Mouse (Mus musculus) embryonic facial prominence, embryonic 10.5 days (tissue): ENCODE measurements around the gene C2cd4a. TPM values are rescaled to one million over a fixed set of nuclear protein-coding genes. Genes with fewer than 3 reads are reported as not detected.

Source experiments
- DNase-seq: peaks from one replicate; pipeline ENCODE4 v3.0.0-alpha.2; 2017; ENCODE audit warnings: low spot score
- H3K27ac ChIP-seq: fragments of 300-500 bp; sonication (generic); replicated peaks from 2 replicates; pipeline ENCODE4 v1.5.1; 2016; ENCODE audit warnings: mild to moderate bottlenecking
- H3K27me3 ChIP-seq: fragments of 300-500 bp; sonication (generic); replicated peaks from 2 replicates; pipeline ENCODE4 v1.6.1; 2016; ENCODE audit warnings: low read depth, mild to moderate bottlenecking; ENCODE audit not compliant: poor library complexity, severe bottlenecking
- H3K36me3 ChIP-seq: fragments of 300-500 bp; sonication (generic); replicated peaks from 2 replicates; pipeline ENCODE4 v1.6.1; 2016; ENCODE audit warnings: mild to moderate bottlenecking, moderate library complexity
- H3K4me1 ChIP-seq: fragments of 300-500 bp; sonication (generic); 2 replicates; pipeline ENCODE4 v1.6.1; 2016
- H3K4me3 ChIP-seq: fragments of 300-500 bp; sonication (generic); 2 replicates; pipeline ENCODE4 v1.5.1; 2016; ENCODE audit warnings: mild to moderate bottlenecking, moderate library complexity
- H3K9me3 ChIP-seq: fragments of 300-500 bp; sonication (generic); 2 replicates; pipeline ENCODE4 v1.6.1; 2016; ENCODE audit warnings: mild to moderate bottlenecking
- WGBS: fragments of 180-500 bp; shearing (Covaris S2); methylation state at CpG from one replicate; pipeline ENCODE4 v1.1.7; 2016; 5-methylcytosine and 5-hydroxymethylcytosine counted together
- polyA plus RNA-seq: library from polyadenylated mRNA; unstranded; fragments of >200 nt; fragmentation: Nextera tagmentation; extraction: Ambion mirVana; gene quantifications from 2 replicates; pipeline ENCODE4 v1.2.1, GENCODE M21; 2016

C2cd4a gene
- not detected in 2 replicates for polyA plus RNA-seq

DNA sequence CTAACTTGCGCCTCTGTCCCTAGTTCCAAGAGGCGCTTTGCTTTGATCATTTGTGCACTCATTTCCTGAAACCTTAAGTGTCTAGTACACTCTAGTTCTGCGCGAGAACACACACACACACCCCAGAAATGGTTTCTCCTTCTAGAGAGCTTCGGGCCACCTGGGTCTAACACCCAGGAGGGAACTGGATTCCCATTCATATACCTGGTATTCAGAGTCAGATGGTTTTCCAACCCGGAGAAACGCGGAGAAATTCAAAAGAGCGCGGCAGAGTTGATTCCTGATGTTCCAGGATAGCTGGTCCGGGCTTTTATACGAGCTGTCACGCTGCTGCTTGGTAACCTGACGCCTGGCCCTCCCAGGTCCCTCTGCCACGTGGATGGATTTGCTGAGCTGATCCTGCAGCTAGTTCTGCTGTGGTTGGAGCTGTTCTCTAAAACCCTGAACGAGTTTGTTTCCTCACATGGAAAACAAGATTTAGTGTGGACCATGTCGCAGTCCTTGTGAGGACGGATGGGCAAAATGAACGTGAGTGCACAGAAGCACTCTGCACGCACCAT is at the start of gene C2cd4a:
C2cd4a (minus strand) TSS at position 285 of the 560 bp plus-strand sequence.
- Histone ChIP-seq H3K9me3 (0 out of 2 replicates have a peak, but pooled peaks cover 2% of the 10 kb centered on the region), H3K36me3 (no peaks in the 10 kb centered on the region), H3K27ac (peak within 1 kb of the TSS; percentile 70), H3K27me3 (peaks cover 58% of the 10 kb centered on the region), H3K4me1 (peaks cover 23% of the 10 kb centered on the region), H3K4me3 (peak within 1 kb of the TSS; percentile 68)
- DNase-seq, result peak; percentile 81
- 4% methylated on average over 20 of the region's 20 CpGs for WGBS

GRCm38 (mm10) chr9:67878197-67878769 is 46.2 kb upstream of the C2cd4a start:
- H3K27ac ChIP-seq, result no peak overlapping the region
- H3K36me3 ChIP-seq, result peaks cover 21% of the 10 kb centered on the region; the same call in 1 of the 2 replicates
- no peak for DNase-seq
- H3K4me3 ChIP-seq, result no peak overlapping the region
- H3K9me3 ChIP-seq, result no peaks in the 10 kb centered on the region
- 91% methylated on average over 11 of the region's 11 CpGs for WGBS
- H3K4me1 ChIP-seq, result no peaks in the 10 kb centered on the region
- H3K27me3 ChIP-seq, result no peaks in the 10 kb centered on the region

- Histone ChIP-seq H3K27ac (0 out of 2 replicates have a peak overlapping the region, but pooled peaks have one; percentile 19), H3K27me3 (no peaks in the 10 kb centered on the region), H3K36me3 (peaks cover 21% of the 10 kb centered on the region; the same call in 1 of the 2 replicates), H3K9me3 (no peaks in the 10 kb centered on the region), H3K4me3 (no peak overlapping the region), H3K4me1 (no peaks in the 10 kb centered on the region)
- peak; percentile 16 for DNase-seq
- WGBS, result 84% methylated on average over 14 of the region's 14 CpGs
These were observed 45.1 kb upstream of the C2cd4a start for GRCm38 (mm10) chr9:67877081-67877718.

- 60% methylated on average over 2 of the region's 2 CpGs for WGBS
These were observed 43.2 kb upstream of the C2cd4a start for GRCm38 (mm10) chr9:67875337-67875736.

GRCm38 (mm10) chr9:67874522-67875222 is 42.5 kb upstream of the C2cd4a start:
- 81% methylated on average over 7 of the region's 7 CpGs for WGBS
- Histone ChIP-seq H3K4me1 (no peaks in the 10 kb centered on the region), H3K9me3 (no peaks in the 10 kb centered on the region), H3K36me3 (peaks cover 12% of the 10 kb centered on the region; the same call in 1 of the 2 replicates), H3K27ac (no peak overlapping the region), H3K4me3 (no peak overlapping the region), H3K27me3 (no peaks in the 10 kb centered on the region)
- DNase-seq, result no peak

More at GRCm38 (mm10) chr9:67875337-67875736, 43.2 kb upstream of the C2cd4a start:
- no peaks in the 10 kb centered on the region for H3K9me3 ChIP-seq
- DNase-seq, result no peak
- H3K36me3 ChIP-seq, result peaks cover 12% of the 10 kb centered on the region; the same call in 1 of the 2 replicates
- no peak overlapping the region for H3K27ac ChIP-seq
- no peaks in the 10 kb centered on the region for H3K27me3 ChIP-seq
- no peaks in the 10 kb centered on the region for H3K4me1 ChIP-seq
- no peak overlapping the region for H3K4me3 ChIP-seq

DNA sequence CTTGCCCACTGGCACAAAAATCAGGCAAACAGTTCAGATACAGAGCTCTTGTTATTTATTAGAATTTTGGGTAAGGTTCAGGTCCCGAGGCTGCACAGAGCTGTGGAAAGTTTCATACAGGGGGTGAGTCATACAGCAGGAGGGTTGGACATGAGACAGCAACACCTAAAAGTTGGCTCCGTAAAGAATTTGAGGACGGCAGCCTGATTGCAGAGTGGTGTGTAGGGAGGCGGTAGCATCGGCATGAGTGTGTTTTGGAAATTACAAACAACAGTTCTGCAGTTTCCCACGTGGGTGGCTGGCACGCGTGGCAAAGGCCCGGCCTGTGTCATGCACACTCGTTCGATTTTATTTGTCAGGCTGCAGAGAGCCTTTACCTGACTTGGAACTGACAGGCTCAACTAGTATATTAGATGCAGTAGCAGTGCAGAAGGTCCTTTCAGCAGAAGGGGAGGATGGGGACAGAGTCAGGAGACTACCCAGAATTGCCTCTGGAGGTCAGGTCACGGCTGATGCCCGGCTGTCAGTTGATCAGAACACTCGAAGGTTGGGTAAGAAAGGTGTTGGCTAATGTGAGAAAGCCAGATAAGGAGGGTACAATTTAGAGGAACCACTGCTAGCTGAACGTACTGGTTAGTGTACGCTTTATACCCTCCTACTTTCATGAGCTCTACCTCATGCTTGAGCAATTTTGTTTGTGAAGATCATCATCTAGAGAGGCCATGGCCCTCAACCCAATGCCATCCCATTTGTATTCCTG is 37.7 kb upstream of the C2cd4a start:
- Histone ChIP-seq H3K4me1 (peaks cover 24% of the 10 kb centered on the region), H3K4me3 (no peak overlapping the region), H3K9me3 (no peaks in the 10 kb centered on the region), H3K27me3 (no peaks in the 10 kb centered on the region), H3K27ac (no peak overlapping the region), H3K36me3 (0 out of 2 replicates have a peak, but pooled peaks cover 2% of the 10 kb centered on the region)
- no peak for DNase-seq
- WGBS, result 89% methylated on average over 16 of the region's 16 CpGs

DNA sequence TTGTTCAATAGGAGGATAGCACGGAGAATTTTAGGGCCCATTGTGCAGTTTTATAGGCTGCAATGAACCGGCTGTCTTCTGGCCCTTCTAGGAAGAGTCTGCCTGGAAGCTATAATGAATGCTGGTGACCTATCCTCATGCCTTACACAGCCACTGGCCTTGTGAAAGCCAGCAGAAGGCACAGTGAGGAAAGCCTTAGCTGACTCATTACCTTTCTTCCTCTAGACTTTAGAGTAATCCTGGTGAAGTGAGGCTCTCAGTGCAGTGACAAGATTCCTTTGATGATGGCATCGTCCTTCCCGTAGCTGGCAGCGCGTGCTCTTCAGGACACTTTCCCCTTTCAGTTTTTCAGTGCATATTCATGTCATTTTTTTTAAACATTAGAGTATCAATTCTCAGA is 35.3 kb upstream of the C2cd4a start:
- H3K36me3 ChIP-seq, result no peaks in the 10 kb centered on the region
- H3K9me3 ChIP-seq, result no peaks in the 10 kb centered on the region
- no peak overlapping the region for H3K4me3 ChIP-seq
- H3K27ac ChIP-seq, result no peak overlapping the region
- H3K4me1 ChIP-seq, result peaks cover 36% of the 10 kb centered on the region
- WGBS, result 89% methylated on average over 6 of the region's 6 CpGs
- DNase-seq, result no peak
- no peaks in the 10 kb centered on the region for H3K27me3 ChIP-seq

DNA sequence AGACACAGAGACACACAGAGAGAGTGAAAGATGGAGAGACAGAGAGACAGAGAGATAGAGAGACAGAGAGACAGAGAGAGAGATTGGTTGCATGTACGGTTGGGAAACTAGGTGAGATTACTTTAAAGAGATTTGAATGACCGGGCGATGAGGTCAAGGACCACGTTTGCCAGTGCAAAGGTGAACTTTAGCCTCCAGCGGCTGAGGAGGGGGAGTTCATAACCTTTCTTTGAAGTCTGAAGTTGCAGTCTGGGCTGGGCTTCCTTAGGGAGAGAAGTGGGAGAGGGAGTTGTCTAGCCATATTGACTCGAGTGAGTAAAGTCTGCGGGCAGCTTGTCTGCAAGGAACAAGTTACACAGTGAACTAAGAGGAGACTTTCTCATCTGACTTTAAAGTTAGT is 33.3 kb upstream of the C2cd4a start:
- DNase-seq, result peak; percentile 18
- Histone ChIP-seq H3K4me3 (no peak overlapping the region), H3K9me3 (no peaks in the 10 kb centered on the region), H3K4me1 (peaks cover 36% of the 10 kb centered on the region), H3K36me3 (0 out of 2 replicates have a peak, but pooled peaks cover 2% of the 10 kb centered on the region), H3K27me3 (no peaks in the 10 kb centered on the region), H3K27ac (no peak overlapping the region)
- WGBS, result 36% methylated on average over 7 of the region's 7 CpGs

DNA sequence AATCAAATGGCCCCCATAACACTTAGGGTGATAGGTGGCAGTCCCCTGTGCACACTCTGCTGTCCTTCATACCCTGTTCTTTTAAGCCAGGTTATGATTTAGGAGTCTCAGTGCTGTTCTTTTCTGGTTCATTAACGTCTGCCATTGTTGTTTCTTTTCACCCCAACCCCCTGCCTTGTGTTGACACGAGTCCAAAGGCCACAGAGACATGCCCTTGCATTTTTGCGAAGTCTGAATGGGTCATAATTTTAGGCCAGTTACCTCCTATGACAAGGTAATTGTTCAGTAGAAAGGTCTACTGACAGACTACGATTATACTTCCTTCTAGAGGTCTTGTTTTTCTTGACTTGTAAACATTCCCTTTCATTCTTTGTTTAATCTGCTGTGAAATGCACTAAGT is 31.9 kb upstream of the C2cd4a start:
- H3K4me3 ChIP-seq, result no peak overlapping the region
- WGBS, result 51% methylated on average over 4 of the region's 4 CpGs
- no peaks in the 10 kb centered on the region for H3K27me3 ChIP-seq
- DNase-seq, result no peak
- 0 out of 2 replicates have a peak, but pooled peaks cover 2% of the 10 kb centered on the region for H3K36me3 ChIP-seq
- no peak overlapping the region; the same call in 1 of the 2 replicates for H3K27ac ChIP-seq
- H3K9me3 ChIP-seq, result no peaks in the 10 kb centered on the region
- H3K4me1 ChIP-seq, result peaks cover 36% of the 10 kb centered on the region

DNA sequence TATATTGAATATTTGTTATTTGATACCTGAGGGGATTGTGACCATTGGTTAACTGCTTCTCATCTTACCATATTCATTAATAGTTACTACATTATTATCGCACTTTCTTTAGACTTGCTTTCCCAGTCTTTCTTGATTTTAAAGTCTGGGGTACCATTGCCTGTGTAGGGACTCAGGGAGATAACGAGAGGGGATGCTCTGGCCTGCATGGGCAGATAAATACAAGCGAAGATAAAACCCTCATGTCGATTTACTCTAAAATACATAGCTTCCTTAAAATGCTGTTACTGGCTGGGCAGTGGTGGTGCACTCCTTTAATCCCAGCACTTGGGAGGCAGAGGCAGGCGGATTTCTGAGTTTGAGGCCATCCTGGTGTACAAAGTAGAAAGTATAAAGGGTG is 31.2 kb upstream of the C2cd4a start:
- WGBS, result 90% methylated on average over 5 of the region's 5 CpGs
- Histone ChIP-seq H3K36me3 (peaks cover 8% of the 10 kb centered on the region), H3K4me3 (no peak overlapping the region), H3K4me1 (peaks cover 35% of the 10 kb centered on the region), H3K9me3 (no peaks in the 10 kb centered on the region), H3K27me3 (no peaks in the 10 kb centered on the region), H3K27ac (no peak overlapping the region)
- no peak for DNase-seq

GRCm38 (mm10) chr9:67860273-67860672 is 28.1 kb upstream of the C2cd4a start:
- no peak for DNase-seq
- no peaks in the 10 kb centered on the region for H3K9me3 ChIP-seq
- peaks cover 16% of the 10 kb centered on the region for H3K4me1 ChIP-seq
- no peak overlapping the region for H3K4me3 ChIP-seq
- WGBS, result 86% methylated on average over 2 of the region's 2 CpGs
- H3K27ac ChIP-seq, result no peak overlapping the region
- peaks cover 30% of the 10 kb centered on the region for H3K36me3 ChIP-seq
- no peaks in the 10 kb centered on the region for H3K27me3 ChIP-seq

- Histone ChIP-seq H3K27ac (no peak overlapping the region), H3K4me3 (no peak overlapping the region), H3K27me3 (no peaks in the 10 kb centered on the region), H3K36me3 (peaks cover 8% of the 10 kb centered on the region), H3K9me3 (no peaks in the 10 kb centered on the region), H3K4me1 (0 out of 2 replicates have a peak, but pooled peaks cover 5% of the 10 kb centered on the region)
- 80% methylated on average over 4 of the region's 4 CpGs for WGBS
- peak; percentile 25 for DNase-seq
These were observed 19.0 kb upstream of the C2cd4a start for GRCm38 (mm10) chr9:67851150-67851549.
